Mouse (Mus musculus) megakaryocyte-erythroid progenitor cell, adult 5 weeks (primary cell): Measurements from ENCODE around the gene Zfp574. TPM values are rescaled to one million over a fixed set of nuclear protein-coding genes. Genes with fewer than 3 reads are reported as not detected.

Experiments used
- polyA plus RNA-seq: library from polyadenylated mRNA; stranded (reverse); fragments of >175 nt; gene quantifications from 2 replicates; pipeline ENCODE4 v1.2.3, GENCODE M21; 2012

Zfp574 gene
- polyA plus RNA-seq = 45.8 and 46.8 TPM in 2 replicates

GRCm38 (mm10) chr7:25071979-25072715 lies at the start of gene Zfp574, which contains the start of gene Grik5:
Zfp574 (plus strand) TSS chr7:25072567.
Grik5 (minus strand) TSS chr7:25072346.

Other genes starting within 250 kb of the Zfp574 start
- 30.6 and 98.7 TPM in 2 replicates for gene Gm9844, start 210.4 kb upstream of the Zfp574 start, polyA plus RNA-seq
- gene Lypd4, start 202.6 kb upstream of the Zfp574 start, polyA plus RNA-seq = not detected in 2 replicates
- not detected in 2 replicates for gene Dmrtc2, start 202.5 kb upstream of the Zfp574 start, polyA plus RNA-seq
- gene Rps19, start 188.2 kb upstream of the Zfp574 start, polyA plus RNA-seq = 3,485 and 4,048 TPM in 2 replicates
- gene Cd79a, start 175.2 kb upstream of the Zfp574 start, polyA plus RNA-seq = 11.7 and 31.8 TPM in 2 replicates
- gene Arhgef1, start 169.7 kb upstream of the Zfp574 start, polyA plus RNA-seq = 592 and 679 TPM in 2 replicates
- not detected in 2 replicates for gene Gm4881, start 128.1 kb upstream of the Zfp574 start, polyA plus RNA-seq
- 296 and 340 TPM in 2 replicates for gene Rabac1, start 99.8 kb upstream of the Zfp574 start, polyA plus RNA-seq
- gene Atp1a3, start 66.6 kb upstream of the Zfp574 start, polyA plus RNA-seq = 78.9 and 103 TPM in 2 replicates
- 18.8 and 31.7 TPM in 2 replicates for gene Grik5, start 221 bp upstream of the Zfp574 start, polyA plus RNA-seq
- gene Pou2f2, start 107.2 kb downstream of the Zfp574 start, polyA plus RNA-seq = 32.3 and 42.5 TPM in 2 replicates
- gene Dedd2, start 148.0 kb downstream of the Zfp574 start, polyA plus RNA-seq = 117 and 119 TPM in 2 replicates
- gene Zfp526, start 148.9 kb downstream of the Zfp574 start, polyA plus RNA-seq = 8.5 and 10.1 TPM in 2 replicates
- 140 TPM in 2 replicates for gene Gsk3a, start 165.3 kb downstream of the Zfp574 start, polyA plus RNA-seq
- 181 and 188 TPM in 2 replicates for gene Erf, start 178.2 kb downstream of the Zfp574 start, polyA plus RNA-seq
- 471 and 510 TPM in 2 replicates for gene Cic, start 195.1 kb downstream of the Zfp574 start, polyA plus RNA-seq
- 40.1 and 47.3 TPM in 2 replicates for gene Pafah1b3, start 225.4 kb downstream of the Zfp574 start, polyA plus RNA-seq
- gene Prr19, start 228.8 kb downstream of the Zfp574 start, polyA plus RNA-seq = 0.06 and 0.29 TPM in 2 replicates
- gene Tmem145, start 233.5 kb downstream of the Zfp574 start, polyA plus RNA-seq = 0.12 and 0.65 TPM in 2 replicates
- gene Megf8, start 244.6 kb downstream of the Zfp574 start, polyA plus RNA-seq = 12.6 and 17.7 TPM in 2 replicates